Mouse (Mus musculus) stomach, embryonic 14.5 days (tissue): ENCODE data around the gene Fam50b. TPM values are rescaled to one million over a fixed set of nuclear protein-coding genes. Genes with fewer than 3 reads are reported as not detected.

ENCODE experiments used
- ATAC-seq: fragments of 200-750 bp; cut with Nextera tagmentation; 2 replicates; pipeline ENCODE4 v1.8.0; 2017; ENCODE audit warnings: low read depth, moderate TSS enrichment; ENCODE audit not compliant: insufficient number of reproducible peaks, insufficient read depth, low FRiP score
- H3K27ac ChIP-seq: fragments of 300-500 bp; sonication (generic); 2 replicates; pipeline ENCODE4 v1.5.1; 2014; ENCODE audit warnings: mild to moderate bottlenecking, low read length, moderate library complexity, mixed read lengths
- H3K27me3 ChIP-seq: fragments of 300-500 bp; sonication (generic); 2 replicates; pipeline ENCODE4 v1.6.1; 2014; ENCODE audit warnings: low read length, control low read depth, mixed read lengths; ENCODE audit not compliant: control insufficient read depth, insufficient read depth
- H3K36me3 ChIP-seq: fragments of 300-500 bp; sonication (generic); 2 replicates; pipeline ENCODE4 v1.6.1; 2014; ENCODE audit warnings: mild to moderate bottlenecking, control low read depth, low read length, moderate library complexity, mixed read lengths; ENCODE audit not compliant: control insufficient read depth, insufficient read depth
- H3K4me1 ChIP-seq: fragments of 300-500 bp; sonication (generic); 2 replicates; pipeline ENCODE4 v1.6.1; 2014; ENCODE audit warnings: low read length, control low read depth, mixed read lengths; ENCODE audit not compliant: control insufficient read depth, insufficient read depth
- H3K4me2 ChIP-seq: fragments of 300-500 bp; sonication (generic); replicated peaks from 2 replicates; pipeline ENCODE4 v1.6.1; 2014; ENCODE audit warnings: low read depth, low read length, control low read depth
- H3K4me3 ChIP-seq: fragments of 300-500 bp; sonication (generic); 2 replicates; pipeline ENCODE4 v1.5.1; 2014; ENCODE audit warnings: low read depth, low read length, control low read depth
- H3K9ac ChIP-seq: fragments of 300-500 bp; sonication (generic); replicated peaks from 2 replicates; pipeline ENCODE4 v1.6.1; 2014; ENCODE audit warnings: low read depth, mild to moderate bottlenecking, control low read depth, low read length, moderate library complexity, mixed read lengths
- H3K9me3 ChIP-seq: fragments of 300-500 bp; sonication (generic); 2 replicates; pipeline ENCODE4 v1.6.1; 2016; ENCODE audit warnings: low read depth, low read length, control low read depth; ENCODE audit not compliant: control insufficient read depth
- WGBS: fragments of 180-500 bp; shearing (Covaris S2); extraction: QIAGEN DNeasy Blood & Tissue Kit; methylation state at CpG from one replicate; pipeline ENCODE4 v1.1.7; 2014; 5-methylcytosine and 5-hydroxymethylcytosine counted together
- polyA plus RNA-seq: library from polyadenylated mRNA; unstranded; fragments of >200 nt; fragmentation: Nextera tagmentation; extraction: Ambion mirVana; gene quantifications from 2 replicates; pipeline ENCODE4 v1.2.1, GENCODE M21; 2014

Fam50b gene
- polyA plus RNA-seq, 1 experiment from 2014 or later = not detected

- no peak overlapping the region for H3K9ac ChIP-seq
- H3K27me3 ChIP-seq = no peaks in the 10 kb centered on the region
- no peaks in the 10 kb centered on the region for H3K9me3 ChIP-seq
- no peak overlapping the region for H3K27ac ChIP-seq
- WGBS = 79% methylated on average over 1 of the region's 1 CpGs
- no peak overlapping the region for H3K4me2 ChIP-seq
- H3K4me3 ChIP-seq = no peak overlapping the region
- H3K4me1 ChIP-seq = peaks cover under 1% of the 10 kb centered on the region; the same call in 1 of the 2 replicates
- ATAC-seq = no peak
- no peaks in the 10 kb centered on the region for H3K36me3 ChIP-seq
Measured at GRCm38 (mm10) chr13:34703795-34704194, 30.9 kb upstream of the Fam50b start.

GRCm38 (mm10) chr13:34704835-34705234, 29.8 kb upstream of the Fam50b start:
- Histone ChIP-seq H3K4me3 (no peak overlapping the region), H3K4me1 (peaks cover 7% of the 10 kb centered on the region), H3K9ac (no peak overlapping the region), H3K4me2 (no peak overlapping the region), H3K27me3 (no peaks in the 10 kb centered on the region), H3K36me3 (no peaks in the 10 kb centered on the region), H3K27ac (no peak overlapping the region), H3K9me3 (no peaks in the 10 kb centered on the region)
- ATAC-seq = no peak
- 93% methylated on average over 3 of the region's 3 CpGs for WGBS

- no peak overlapping the region for H3K27ac ChIP-seq
- H3K4me2 ChIP-seq = no peak overlapping the region
- H3K4me1 ChIP-seq = peaks cover 7% of the 10 kb centered on the region
- H3K4me3 ChIP-seq = no peak overlapping the region
- 21% methylated on average over 3 of the region's 3 CpGs for WGBS
- no peaks in the 10 kb centered on the region for H3K27me3 ChIP-seq
- H3K9me3 ChIP-seq = no peaks in the 10 kb centered on the region; the same call in 1 of the 2 replicates
- 0 out of 2 replicates have a peak, but pooled peaks have one; percentile 58 for ATAC-seq
- no peaks in the 10 kb centered on the region for H3K36me3 ChIP-seq
- H3K9ac ChIP-seq = no peak overlapping the region
Measured at GRCm38 (mm10) chr13:34708955-34709354, 25.7 kb upstream of the Fam50b start.

- WGBS = 88% methylated on average over 4 of the region's 4 CpGs
- ATAC-seq = no peak
- H3K27ac ChIP-seq = no peak overlapping the region
Measured at GRCm38 (mm10) chr13:34709566-34709965, 25.1 kb upstream of the Fam50b start.

GRCm38 (mm10) chr13:34711410-34711809, 23.2 kb upstream of the Fam50b start:
- Histone ChIP-seq H3K4me3 (no peak overlapping the region), H3K27me3 (no peaks in the 10 kb centered on the region), H3K4me2 (no peak overlapping the region), H3K4me1 (peaks cover 7% of the 10 kb centered on the region), H3K9me3 (no peaks in the 10 kb centered on the region; the same call in 1 of the 2 replicates), H3K9ac (no peak overlapping the region), H3K27ac (no peak overlapping the region), H3K36me3 (no peaks in the 10 kb centered on the region)
- WGBS = 77% methylated on average over 4 of the region's 4 CpGs
- ATAC-seq = no peak

More at GRCm38 (mm10) chr13:34709566-34709965, 25.1 kb upstream of the Fam50b start:
- no peak overlapping the region for H3K9ac ChIP-seq
- no peaks in the 10 kb centered on the region for H3K36me3 ChIP-seq
- H3K4me1 ChIP-seq = peaks cover 7% of the 10 kb centered on the region
- H3K27me3 ChIP-seq = no peaks in the 10 kb centered on the region
- H3K4me3 ChIP-seq = no peak overlapping the region
- no peak overlapping the region for H3K4me2 ChIP-seq
- H3K9me3 ChIP-seq = no peaks in the 10 kb centered on the region; the same call in 1 of the 2 replicates

GRCm38 (mm10) chr13:34712881-34713280, 21.8 kb upstream of the Fam50b start:
- no peaks in the 10 kb centered on the region for H3K27me3 ChIP-seq
- H3K4me1 ChIP-seq = peaks cover 7% of the 10 kb centered on the region
- H3K36me3 ChIP-seq = no peaks in the 10 kb centered on the region
- WGBS = 3% methylated on average over 1 of the region's 1 CpGs
- no peak overlapping the region for H3K9ac ChIP-seq
- H3K9me3 ChIP-seq = no peaks in the 10 kb centered on the region; the same call in 1 of the 2 replicates
- no peak for ATAC-seq
- H3K4me3 ChIP-seq = no peak overlapping the region
- H3K4me2 ChIP-seq = no peak overlapping the region
- H3K27ac ChIP-seq = no peak overlapping the region

- no peak overlapping the region for H3K27ac ChIP-seq
- ATAC-seq = no peak
- 50% methylated on average over 7 of the region's 7 CpGs for WGBS
Measured at GRCm38 (mm10) chr13:34715437-34715838, 19.2 kb upstream of the Fam50b start.

GRCm38 (mm10) chr13:34724831-34725592, 9.6 kb upstream of the Fam50b start:
- Histone ChIP-seq H3K9me3 (no peaks in the 10 kb centered on the region), H3K4me3 (no peak overlapping the region), H3K4me2 (no peak overlapping the region), H3K27ac (no peak overlapping the region), H3K4me1 (peaks cover 16% of the 10 kb centered on the region), H3K27me3 (no peaks in the 10 kb centered on the region), H3K9ac (no peak overlapping the region), H3K36me3 (no peaks in the 10 kb centered on the region)
- ATAC-seq = 0 out of 2 replicates have a peak, but pooled peaks have one; percentile 15
- WGBS = 49% methylated on average over 8 of the region's 8 CpGs

More at GRCm38 (mm10) chr13:34715437-34715838, 19.2 kb upstream of the Fam50b start:
- H3K4me3 ChIP-seq = no peak overlapping the region
- H3K27me3 ChIP-seq = no peaks in the 10 kb centered on the region
- H3K9me3 ChIP-seq = no peaks in the 10 kb centered on the region; the same call in 1 of the 2 replicates
- no peak overlapping the region for H3K9ac ChIP-seq
- H3K4me2 ChIP-seq = no peak overlapping the region
- H3K36me3 ChIP-seq = no peaks in the 10 kb centered on the region
- no peaks in the 10 kb centered on the region for H3K4me1 ChIP-seq
